Mouse (Mus musculus): ENCODE data around the gene Cenpf.
"Not testable (repeated sequence)": the region's sequence is repeated elsewhere in the genome, so short reads cannot be mapped to it uniquely, and the experiment has no call there.

Gene Cenpf

GRCm38 (mm10) chr1:189694391-189694790, 6.5 kb upstream of the Cenpf start:
- DNase-seq (ENCODE audit: low spot score), result no peak

- not testable (repeated sequence) for DNase-seq (ENCODE audit: low spot score)
Observed at GRCm38 (mm10) chr1:189692442-189692841, 4.6 kb upstream of the Cenpf start.

- DNase-seq (ENCODE audit: low spot score), result no peak
Observed at GRCm38 (mm10) chr1:189689050-189689833, 1.4 kb upstream of the Cenpf start.

- no peak for DNase-seq (ENCODE audit: low spot score)
Observed at GRCm38 (mm10) chr1:189688388-189688750, 483 bp upstream of the Cenpf start.

- no peak for DNase-seq (ENCODE audit: low spot score)
Observed at GRCm38 (mm10) chr1:189686025-189686424, 1.9 kb downstream of the Cenpf start.

- DNase-seq (ENCODE audit: low spot score), result no peak
Observed at GRCm38 (mm10) chr1:189684786-189685415, 3.0 kb downstream of the Cenpf start.

DNA sequence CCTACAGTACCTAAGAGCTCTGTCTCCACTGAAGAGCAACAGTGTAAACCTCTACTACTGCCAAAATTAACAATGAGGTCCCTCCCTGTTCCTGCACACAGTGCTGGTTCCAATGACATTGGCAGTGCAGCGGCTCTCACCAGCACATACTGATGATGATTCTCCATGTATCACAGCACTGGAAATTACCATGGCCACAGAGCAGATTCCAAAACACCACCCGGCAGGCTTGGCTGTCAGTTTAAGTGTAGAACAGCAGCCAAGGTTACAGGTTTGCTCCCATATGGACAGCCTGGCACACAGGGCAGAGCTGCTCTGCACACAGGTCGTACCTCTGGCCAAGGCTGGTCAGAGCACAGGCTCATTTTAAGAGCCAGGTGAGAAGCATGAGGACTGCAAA, 8.3 kb downstream of the Cenpf start:
- no peak for DNase-seq (ENCODE audit: low spot score)

DNA sequence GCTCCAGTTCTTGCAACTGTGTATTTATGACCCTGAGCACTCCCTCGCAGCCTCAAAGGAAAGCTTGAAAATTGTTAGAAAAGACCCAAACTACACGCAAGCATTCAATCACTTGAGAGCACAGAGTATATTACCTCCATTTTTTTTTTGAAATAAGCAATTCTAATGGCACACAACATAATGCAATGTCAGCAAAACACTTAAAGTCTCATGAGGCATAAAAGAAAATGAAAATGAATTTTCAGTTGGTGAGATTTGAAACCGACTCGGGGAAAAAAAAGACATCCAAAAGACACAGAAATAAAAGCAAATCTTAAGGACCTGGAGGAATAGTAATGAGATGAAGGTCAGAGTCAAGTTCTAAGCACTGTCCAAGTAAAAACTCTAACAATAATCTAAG, 11.9 kb downstream of the Cenpf start:
- DNase-seq (ENCODE audit: low spot score), result no peak

DNA sequence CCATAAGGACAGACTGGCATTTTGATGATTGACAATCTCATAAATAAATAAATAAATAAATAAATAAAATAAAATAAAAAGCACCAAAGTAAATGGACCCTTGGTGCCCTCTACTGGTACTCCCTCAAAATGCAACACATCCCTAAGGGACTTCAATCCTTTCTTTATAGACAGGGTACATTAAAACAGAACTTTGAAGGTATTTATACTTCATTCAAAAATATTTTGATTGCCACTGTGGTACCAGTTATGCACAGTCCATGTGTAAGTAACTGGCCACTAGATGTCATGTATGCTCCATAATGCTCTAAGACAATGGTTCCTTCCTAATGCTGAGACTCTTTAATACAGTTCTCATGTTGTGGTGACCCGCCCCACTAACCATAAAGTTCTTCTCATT, 12.5 kb downstream of the Cenpf start:
- DNase-seq (ENCODE audit: low spot score), result no peak

DNA sequence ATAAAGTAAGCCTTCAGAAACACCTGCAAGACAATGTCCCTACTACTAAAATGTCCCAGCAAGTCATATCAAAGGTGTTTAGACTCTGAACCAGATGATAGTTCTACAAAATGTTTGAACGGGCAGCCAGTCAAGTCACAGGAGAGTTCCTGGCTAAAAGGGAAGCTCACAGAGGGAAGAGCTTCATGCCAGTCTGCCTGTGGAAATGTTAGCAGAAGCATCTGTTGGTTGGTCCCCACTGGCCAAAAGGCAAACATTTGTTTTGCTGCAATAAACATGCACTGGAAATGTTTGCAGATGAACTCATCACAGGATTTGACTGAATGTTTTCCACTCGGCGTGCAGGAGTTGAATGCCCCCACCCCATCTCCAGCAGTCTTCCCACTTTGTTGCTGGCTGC, 21.9 kb downstream of the Cenpf start:
- no peak for DNase-seq (ENCODE audit: low spot score)

DNA sequence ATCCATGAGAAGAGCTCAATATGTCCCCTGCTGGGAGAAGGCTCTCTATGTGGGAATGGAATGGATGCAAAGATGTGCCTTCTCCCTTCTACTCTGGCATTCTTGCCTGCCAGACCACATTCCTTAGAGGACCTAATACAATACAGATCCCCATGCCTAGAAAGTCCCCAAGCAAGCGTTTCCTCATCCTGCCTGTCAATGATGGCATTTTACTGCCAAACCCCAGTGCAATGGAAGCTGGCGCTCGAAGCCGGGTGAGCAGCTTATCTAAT, 23.1 kb downstream of the Cenpf start:
- DNase-seq (ENCODE audit: low spot score), result no peak

DNA sequence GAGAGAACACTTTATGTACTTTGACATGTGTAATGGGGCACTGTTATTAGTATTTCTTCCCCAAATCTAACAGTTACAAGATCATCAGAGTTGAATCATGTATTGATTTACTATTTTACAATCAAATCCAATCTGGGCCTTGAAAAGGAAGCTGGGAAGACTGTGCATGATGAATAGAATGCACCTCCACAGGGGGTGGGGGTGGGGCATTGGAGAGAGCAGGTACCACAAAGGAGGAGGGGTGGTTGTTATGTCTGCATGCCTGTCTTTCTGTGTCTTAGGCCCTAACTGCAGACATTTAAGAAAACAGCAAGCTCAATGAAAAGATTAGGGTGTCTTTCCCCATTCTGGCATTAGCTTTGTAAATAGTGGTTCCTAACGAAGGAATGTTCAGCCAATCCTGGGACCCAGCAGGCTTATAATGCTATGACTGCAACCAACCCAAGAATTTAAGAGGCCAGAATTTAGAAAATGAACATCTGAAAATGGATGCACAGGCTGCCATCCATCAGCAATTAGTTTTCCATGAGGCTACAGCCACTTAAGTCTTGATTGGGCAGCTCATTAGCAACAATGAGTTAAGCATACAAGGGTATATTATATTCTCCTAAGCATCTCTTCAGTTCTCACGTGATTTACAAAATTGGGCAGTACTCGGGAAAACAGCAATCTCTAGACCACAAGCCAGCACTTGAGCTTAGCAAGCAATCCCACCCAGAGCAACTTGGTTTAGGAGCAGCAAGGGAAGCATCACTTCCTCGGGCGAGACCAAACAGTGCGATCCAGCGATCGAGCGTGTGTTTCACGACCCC, 23.6 kb downstream of the Cenpf start:
- DNase-seq (ENCODE audit: low spot score), result no peak

DNA sequence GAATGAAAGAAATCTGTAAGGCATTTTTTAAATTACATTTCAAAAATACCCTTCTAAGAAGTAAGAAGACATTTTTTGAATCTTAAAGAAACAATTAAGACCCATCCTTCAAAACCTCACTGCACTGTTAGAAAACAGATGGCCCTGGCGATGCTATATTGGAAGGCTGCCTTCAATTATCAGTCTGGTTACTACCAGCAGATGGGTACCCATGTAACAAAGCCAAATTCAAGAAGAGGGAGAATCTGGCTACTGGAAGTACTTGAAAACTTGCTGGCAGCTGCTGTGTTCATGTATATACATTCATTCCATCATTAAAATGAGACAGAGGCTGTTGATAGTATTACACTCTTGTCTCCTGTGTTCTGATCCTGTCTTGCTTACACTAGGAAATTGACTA, 24.4 kb downstream of the Cenpf start:
- no peak for DNase-seq (ENCODE audit: low spot score)

- DNase-seq (ENCODE audit: low spot score), result no peak
Observed at GRCm38 (mm10) chr1:189661856-189662255, 26.0 kb downstream of the Cenpf start.

GRCm38 (mm10) chr1:189657406-189657805, 30.5 kb downstream of the Cenpf start:
- no peak for DNase-seq (ENCODE audit: low spot score)

GRCm38 (mm10) chr1:189653746-189654145, 34.1 kb downstream of the Cenpf start:
- no peak for DNase-seq (ENCODE audit: low spot score)

- DNase-seq (ENCODE audit: low spot score), result no peak
Observed at GRCm38 (mm10) chr1:189646597-189646996, 41.3 kb downstream of the Cenpf start.

- DNase-seq (ENCODE audit: low spot score), result no peak
Observed at GRCm38 (mm10) chr1:189645371-189645770, 42.5 kb downstream of the Cenpf start.

- no peak for DNase-seq (ENCODE audit: low spot score)
Observed at GRCm38 (mm10) chr1:189644700-189645345, 43.1 kb downstream of the Cenpf start.

DNA sequence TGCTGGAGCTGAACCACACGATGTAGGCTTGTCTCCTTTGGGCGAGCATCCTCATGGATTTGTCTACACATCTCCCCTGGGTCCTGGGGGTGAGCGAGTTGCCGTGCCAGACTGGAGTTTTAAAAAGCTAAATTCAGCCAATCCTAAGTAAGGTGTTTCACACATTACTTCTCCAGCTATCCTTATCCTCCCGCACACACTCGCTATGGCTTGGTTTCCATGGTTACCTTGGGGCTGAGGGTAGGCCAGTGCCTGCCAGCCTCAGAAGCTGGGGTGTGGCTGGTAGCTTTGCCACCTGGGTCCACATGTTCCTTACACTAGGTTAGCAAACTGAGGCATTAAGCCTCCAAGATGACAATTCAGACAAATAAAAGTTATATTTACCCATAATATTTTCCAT, 48.3 kb downstream of the Cenpf start:
- no peak for DNase-seq (ENCODE audit: low spot score)

DNA sequence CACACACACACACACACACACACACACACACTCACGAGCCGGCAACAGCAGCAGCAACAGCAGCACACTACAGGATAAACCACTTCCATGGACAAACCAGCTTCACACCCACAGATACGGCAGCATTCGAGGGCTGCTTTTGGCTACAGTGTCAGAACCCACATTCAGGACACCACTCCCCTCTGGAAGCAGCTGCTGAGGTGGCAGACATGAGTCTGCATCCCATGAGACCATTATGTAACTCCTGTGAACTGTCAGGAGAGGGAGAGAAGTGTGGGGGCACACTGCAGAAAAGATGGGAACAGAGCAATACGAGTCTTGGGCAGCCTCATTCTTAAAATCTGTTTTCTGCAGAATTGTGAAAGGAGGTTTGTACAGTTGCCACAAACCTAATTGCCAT, 54.1 kb downstream of the Cenpf start:
- no peak for DNase-seq (ENCODE audit: low spot score)

DNA sequence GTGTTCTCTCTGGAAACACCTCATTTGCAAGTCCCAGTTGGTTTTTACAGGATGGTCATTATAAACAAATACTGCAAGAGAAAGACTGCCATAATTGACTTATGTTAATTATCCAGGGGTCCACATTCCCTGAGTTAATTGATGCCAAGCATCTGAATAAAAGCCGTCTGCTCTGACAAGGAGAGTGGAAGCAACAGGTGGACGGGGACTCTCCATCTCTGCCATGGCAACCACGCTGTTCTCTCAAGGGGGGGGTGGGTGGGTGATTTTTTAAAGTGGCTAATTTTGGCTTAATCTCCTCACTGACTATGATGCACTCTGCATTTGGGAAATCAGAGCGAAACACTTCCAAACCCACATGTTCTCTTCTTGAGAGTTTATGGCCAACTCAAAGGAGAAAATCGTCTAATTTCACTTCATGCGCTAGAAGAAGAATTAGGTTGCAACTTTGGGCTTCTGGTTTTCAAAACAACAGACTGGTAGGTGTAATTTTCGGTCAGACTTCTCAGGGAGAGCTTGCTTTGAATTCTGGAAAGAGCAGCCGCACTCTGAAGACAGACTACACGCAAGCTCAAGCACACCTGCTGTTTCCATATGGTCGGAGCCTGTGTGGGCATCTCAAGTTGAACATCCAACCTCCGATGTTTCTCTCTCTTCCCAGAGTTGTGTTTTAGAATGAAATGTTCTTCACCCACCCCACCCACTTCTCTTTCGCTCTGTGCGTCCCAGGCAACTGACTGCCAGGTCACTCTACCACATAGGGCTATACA, 55.8 kb downstream of the Cenpf start:
- DNase-seq (ENCODE audit: low spot score), result no peak
